Mouse (Mus musculus) bone marrow macrophage, adult 2 months (primary cell): ENCODE measurements at regions not wholly inside any gene's neighbourhood (a gene's known extent, or its start where the extent isn't known, plus 50 kb on each side); places are given as distances from the start of the nearest gene placed in this dataset.

Source experiments
- CTCF ChIP-seq: IDR thresholded peaks from 2 replicates; pipeline ENCODE4 v1.5.1; 2012; ENCODE audit warnings: low read depth, mild to moderate bottlenecking, low read length, moderate library complexity
- POLR2A ChIP-seq: IDR thresholded peaks from 2 replicates; pipeline ENCODE4 v1.6.1; 2012; ENCODE audit warnings: mild to moderate bottlenecking, low read depth, low read length, borderline replicate concordance

GRCm38 (mm10) chr11:114233636-114234541 lies 167.0 kb upstream of the Sdk2 start:
- TF ChIP-seq CTCF (no peak), POLR2A (no peak)
